Mouse (Mus musculus) kidney, adult 2 months (tissue): ENCODE data around the gene Lmtk2.

Experiments used
- CTCF ChIP-seq: fragments of 200-500 bp; conservative IDR thresholded peaks from 2 replicates; pipeline ENCODE4 v1.5.1; 2011; ENCODE audit warnings: low read depth, mild to moderate bottlenecking, control low read depth, low read length, moderate library complexity, mixed read lengths; ENCODE audit not compliant: insufficient read depth, insufficient read length
- POLR2A ChIP-seq: fragments of 200-500 bp; IDR thresholded peaks from one replicate; pipeline ENCODE4 v1.6.1; 2011; ENCODE audit warnings: low read depth, low read length, control low read depth

GRCm38 (mm10) chr5:144226220-144226619 lies 126.0 kb downstream of the Lmtk2 start:
- TF ChIP-seq CTCF (no peak), POLR2A (no peak)
